Mouse (Mus musculus): Measurements from ENCODE around the gene Gatad2a.

DNA sequence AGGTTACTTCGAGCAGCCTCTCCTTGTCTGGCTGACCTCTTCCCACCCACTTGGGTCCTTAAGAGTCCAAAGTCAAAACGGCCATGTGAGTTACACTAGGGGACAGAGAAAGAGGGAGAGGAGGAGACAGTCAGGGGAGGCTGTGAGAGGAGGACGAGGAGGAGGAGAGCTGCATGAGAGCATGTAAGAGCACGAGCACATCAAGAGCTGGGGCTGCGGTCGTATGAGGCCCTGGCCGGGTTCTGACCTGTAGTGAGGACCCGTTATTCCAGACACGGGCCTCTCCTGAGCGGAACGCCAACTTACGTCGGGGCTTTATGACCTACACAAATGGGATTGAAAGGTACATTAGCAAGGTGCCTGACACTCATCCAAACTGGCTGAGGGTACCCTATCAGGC is 84.3 kb downstream of the Gatad2a start:
- no peak for TF ChIP-seq CTCF (IDR thresholded peaks at IDR 0.05; ENCODE audit: borderline replicate concordance, control insufficient read depth, extremely low read depth, insufficient read depth, low read length, poor library complexity)
- TF ChIP-seq POLR2A (IDR thresholded peaks at IDR 0.05; ENCODE audit: control insufficient read depth, extremely low read depth, insufficient read depth, low read length, poor library complexity), result no peak

All from thymus, adult 2 months (tissue).